Mouse (Mus musculus) T-cell, adult 2 months (primary cell): Measurements from ENCODE around the gene Gm3383.
"Not testable (repeated sequence)": the region's sequence is repeated elsewhere in the genome, so short reads cannot be mapped to it uniquely, and the experiment has no call there.

Experiments used
- DNase-seq: peaks from one replicate; pipeline ENCODE4 v3.0.0; 2022; ENCODE audit warnings: low spot score

The Gm3383 gene

DNA sequence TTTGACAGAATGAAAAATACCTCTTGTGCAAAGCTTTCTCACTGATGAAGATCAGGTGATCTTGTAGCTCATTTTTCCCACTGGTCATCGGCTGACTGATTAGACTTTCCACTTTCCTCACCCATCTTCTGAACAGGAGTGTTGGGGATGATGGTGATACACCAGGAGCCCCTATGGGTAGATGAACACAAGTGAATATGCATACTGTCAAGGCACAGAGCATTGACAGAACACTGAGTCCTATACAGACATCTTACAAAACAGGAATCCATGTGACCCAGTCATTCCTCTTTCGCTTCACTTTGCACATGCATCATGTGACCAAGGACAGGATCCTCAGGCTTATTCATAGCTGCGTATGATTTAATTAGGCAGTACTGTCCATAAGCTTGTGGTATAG lies at the start of gene Gm3383:
Gm3383 (minus strand) TSS at position 101 of the 400 bp plus-strand sequence.
- DNase-seq, result not testable (repeated sequence)

DNA sequence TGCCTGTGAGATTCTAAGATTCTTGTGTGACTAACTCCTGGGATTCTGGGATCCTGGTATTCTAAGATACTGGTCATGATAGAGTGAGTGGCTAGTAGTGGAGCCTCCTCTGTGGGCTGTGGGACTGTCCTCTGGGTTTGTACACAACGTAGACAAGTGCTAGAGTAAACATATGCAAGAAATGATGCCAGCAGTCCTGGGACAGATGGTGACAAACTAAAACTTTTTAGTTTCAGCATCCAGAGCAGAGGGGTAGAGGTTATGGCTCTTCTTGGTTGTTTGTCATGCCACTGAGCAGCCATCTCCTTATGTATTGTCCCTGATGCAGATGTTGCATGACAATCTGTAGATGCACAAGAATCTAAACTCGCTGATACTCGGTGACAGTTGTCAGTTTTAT lies 48.1 kb upstream of the Gm3383 start:
- not testable (repeated sequence) for DNase-seq

DNA sequence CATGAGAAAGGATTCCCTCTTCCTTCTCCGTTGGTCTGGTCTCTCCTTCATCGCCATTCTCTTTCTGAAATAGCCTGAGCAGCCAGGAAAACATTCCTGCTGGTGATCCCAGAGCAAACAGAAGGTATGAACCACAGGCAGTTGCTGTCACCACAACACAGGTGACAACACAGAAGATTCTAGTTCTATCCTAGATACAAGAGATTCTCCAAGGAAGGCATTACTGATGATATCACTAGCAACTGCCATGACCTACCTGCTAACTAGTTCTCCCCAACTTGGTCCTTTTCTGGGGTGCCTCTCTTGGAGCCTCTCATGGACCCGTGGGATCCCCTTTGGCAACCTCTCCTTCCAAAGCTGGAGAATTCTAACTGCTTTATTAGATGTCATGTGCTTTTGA lies 22.4 kb upstream of the Gm3383 start, which contains the start of gene Gm3424:
Gm3424 (minus strand) TSS at position 101 of the 400 bp plus-strand sequence.
- not testable (repeated sequence) for DNase-seq

DNA sequence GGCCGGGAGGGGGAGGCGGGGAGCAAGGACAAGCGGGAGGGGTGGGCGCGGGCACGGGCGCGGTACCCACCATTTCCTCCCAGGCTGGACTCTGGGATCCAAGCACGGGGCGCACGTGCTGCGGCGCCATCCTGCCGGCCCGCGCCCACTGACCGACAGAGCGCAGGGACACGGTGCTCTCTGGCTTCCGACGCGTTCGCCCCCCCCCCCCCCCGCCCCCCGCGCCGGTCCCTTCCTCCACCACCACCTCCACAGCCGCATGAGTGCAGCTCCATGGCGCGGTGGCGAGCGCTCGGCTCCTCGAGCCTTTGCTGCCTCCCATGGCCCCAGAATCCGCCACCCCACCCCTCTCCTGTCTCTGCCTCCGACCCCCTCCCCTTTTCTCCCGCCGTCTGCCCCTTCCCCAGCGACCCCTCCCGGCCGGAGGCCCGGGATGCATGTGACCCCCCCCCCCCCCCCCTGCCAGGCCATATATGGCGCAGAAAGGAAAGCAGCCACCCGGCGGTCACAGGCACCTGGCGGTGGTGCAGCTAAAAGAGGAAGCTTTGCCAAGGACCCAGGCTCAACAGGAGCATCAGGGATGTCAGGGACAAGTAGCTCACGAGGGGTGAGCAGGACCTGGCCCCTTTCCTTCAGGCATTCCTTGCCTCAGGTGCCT lies 5.0 kb upstream of the Gm3383 start:
- DNase-seq, result not testable (repeated sequence)

DNA sequence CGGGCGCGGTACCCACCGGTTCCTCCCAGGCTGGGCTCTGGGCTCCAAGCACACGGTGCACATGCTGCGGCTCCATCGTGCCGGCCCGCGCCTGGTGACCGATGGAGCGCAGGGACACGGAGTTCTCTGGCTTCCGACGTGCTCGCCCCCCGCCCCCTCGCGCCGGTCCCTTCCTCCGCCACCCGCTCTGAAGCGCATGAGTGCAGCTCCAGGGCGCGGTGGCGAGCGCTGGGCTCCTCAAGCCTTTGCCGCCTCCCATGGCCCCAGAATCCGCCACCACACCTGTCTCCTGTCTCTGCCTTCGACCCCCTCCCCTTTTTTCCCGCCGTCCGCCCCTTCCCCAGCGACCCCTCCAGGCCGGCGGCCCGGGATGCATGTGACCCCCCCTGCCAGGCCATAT lies 66.3 kb downstream of the Gm3383 start, which contains the start of gene Gm3373:
Gm3373 (minus strand) TSS at position 101 of the 400 bp plus-strand sequence.
- DNase-seq, result not testable (repeated sequence)

DNA sequence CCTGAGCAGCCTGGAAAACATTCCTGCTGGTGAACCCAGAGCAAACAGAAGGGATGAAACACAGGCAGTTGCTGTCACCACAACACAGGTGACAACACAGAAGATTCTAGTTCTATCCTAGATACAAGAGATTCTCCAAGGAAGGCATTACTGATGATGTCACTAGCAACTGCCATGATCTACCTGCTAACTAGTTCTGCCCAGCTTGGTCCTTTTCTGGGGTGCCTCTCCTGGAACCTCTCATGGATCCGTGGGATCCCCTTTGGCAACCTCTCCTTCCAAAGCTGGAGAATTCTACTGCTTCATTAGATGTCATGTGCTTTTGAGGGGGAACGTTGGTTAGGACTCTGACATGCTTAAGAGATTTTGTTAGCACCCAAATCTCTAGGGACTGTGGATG lies 120.4 kb downstream of the Gm3383 start, which contains the start of gene Gm9603:
Gm9603 (minus strand) TSS at position 101 of the 400 bp plus-strand sequence.
- not testable (repeated sequence) for DNase-seq

DNA sequence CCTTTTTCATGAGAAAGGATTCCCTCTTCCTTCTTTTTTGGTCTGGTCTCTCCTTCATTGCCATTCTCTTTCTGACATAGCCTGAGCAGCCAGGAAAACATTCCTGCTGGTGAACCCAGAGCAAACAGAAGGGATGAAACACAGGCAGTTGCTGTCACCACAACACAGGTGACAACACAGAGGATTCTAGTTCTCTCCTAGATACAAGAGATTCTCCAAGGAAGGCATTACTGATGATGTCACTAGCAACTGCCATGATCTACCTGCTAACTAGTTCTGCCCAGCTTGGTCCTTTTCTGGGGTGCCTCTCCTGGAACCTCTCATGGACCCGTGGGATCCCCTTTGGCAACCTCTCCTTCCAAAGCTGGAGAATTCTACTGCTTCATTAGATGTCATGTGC lies 174.9 kb downstream of the Gm3383 start, which contains the start of gene Gm8265:
Gm8265 (minus strand) TSS at position 101 of the 400 bp plus-strand sequence.
- not testable (repeated sequence) for DNase-seq
